Mouse (Mus musculus) liver (tissue): Measurements from ENCODE around the gene Commd9.

Source experiments
- DNase-seq: peaks from one replicate; pipeline ENCODE4 v3.0.0-alpha.2; 2020; ENCODE audit warnings: mixed read lengths

The Commd9 gene

DNA sequence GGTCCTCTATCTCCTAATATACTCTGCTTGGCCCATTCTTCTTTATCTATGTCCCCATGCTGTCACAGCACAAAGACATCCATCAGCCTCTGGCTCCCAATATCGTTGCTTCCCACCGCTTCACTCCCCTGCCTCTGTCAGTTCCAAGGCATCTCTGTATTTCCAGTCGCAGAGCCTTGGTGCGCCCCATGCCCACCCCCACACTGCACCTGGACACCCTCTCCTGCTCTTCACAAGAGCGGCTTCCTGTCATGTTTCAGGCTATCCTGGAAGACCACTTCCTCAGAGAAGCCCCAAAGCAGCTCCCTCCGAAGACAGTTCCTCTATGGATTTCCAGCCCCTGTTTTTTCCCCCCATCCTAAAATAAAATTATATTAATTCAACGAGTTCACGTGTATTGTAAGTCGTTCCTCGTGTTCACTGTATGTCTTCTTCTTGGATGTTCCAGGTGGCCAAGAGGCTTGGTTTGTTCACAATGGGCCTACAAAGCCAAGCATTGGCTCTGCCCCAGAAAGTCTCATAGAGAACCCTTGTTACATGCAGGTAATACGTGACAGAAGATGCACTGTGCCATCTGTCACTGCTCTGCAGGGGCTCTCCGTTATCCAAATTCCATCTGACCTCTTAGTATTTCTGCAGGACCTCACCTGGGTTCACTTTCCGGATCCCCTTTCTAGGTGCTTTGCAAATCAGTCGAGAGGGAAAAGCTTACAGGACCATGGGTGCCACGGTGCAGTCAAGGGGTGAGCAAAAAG is 23.5 kb downstream of the Commd9 start:
- no peak for DNase-seq

DNA sequence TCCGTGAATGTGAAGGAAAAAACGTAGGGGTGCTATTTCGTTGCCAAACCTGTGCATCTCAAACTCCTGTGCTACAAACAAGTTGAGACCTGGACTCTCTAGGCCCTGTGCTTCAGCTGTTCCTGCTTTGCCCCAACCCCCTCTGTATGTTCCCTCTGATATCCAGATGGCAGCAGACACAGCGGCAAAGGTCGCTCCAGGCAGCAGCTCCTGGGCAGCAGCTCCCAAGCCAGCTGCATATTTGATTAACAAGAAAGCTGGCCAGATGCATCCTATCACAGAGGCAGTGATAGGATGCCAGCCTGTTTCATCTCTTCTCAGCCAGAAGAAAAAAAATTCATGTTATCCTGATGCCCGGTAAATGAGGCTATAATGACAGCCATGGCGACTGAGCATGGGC is 32.5 kb downstream of the Commd9 start:
- DNase-seq, result peak; percentile 12

DNA sequence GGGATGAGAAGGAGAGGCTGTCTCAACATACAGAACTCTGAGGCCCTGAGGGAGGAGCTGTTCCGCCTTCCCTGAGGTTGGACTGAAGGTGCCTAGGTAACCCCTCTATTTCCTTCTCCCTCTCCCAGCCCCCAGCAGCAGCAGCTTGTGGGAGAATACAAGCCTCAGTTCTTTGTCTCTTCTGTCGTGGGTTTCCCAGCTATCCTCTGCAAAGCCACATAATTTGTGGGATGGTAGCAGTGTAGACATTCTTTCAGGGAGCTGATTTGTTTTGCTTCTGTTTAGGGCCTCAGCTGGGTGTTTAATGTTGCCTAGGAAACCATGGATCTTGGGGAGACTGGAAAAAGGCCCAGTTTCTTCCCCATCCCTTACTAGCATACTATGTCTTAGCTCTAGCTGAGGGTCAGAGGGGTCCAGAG is 34.1 kb downstream of the Commd9 start:
- DNase-seq, result no peak

DNA sequence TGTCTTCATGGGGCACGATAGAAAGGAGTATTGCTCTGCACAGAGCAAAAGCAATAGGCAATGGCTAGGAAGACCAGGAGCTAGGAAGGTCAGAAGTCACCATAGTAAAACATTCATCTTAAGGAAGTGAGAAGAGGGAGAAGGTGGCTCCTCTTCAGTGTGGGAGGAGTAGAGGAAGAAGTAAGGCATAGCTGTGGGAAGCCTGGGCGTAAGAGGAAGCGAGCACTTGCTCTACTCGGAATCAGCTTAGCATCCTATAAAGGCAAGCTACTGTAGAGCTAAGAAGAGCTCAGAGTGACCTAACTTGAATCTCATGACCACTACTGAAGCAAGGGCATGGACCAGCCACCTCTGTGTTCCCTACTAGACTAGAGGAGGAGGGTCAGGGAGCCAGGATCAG is 36.3 kb downstream of the Commd9 start:
- no peak for DNase-seq

DNA sequence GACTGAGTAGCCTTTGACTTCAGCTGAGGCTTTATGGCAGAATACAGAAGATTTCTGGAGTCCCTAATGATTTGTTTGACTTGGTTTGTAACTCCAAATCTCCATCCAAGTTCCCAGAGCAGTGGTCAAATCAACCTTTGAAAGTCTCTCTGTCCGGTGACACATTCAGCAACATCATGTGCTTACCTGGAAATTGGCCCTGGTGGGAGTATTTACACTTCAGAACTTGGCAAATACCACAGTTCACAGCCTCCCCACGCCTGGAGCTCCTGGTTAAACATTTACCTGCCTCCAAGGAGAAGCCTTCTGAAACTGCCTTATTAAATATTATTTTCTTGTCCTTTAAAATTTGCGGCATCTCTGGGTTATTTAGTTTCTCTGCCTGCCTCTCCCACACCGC is 37.1 kb downstream of the Commd9 start:
- DNase-seq, result peak; percentile 20

DNA sequence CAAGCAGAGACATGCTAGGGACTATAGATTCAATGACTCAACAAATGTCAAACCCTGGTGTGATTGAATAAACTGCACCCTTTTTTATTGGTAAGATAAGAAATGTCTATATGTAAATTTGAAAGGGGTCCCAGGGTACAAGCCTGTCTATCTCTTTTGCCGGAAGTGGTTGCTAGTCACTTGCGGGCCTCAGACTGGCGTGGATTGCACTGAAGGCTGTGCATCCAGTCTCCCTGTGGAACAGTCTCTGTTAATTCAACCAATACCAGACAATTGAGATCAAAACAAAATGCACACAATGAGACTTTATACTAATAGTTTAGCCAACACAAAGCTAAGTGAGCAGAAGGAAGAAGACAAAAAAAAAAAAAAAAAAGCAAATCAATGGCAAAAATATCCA is 39.1 kb downstream of the Commd9 start:
- no peak for DNase-seq

DNA sequence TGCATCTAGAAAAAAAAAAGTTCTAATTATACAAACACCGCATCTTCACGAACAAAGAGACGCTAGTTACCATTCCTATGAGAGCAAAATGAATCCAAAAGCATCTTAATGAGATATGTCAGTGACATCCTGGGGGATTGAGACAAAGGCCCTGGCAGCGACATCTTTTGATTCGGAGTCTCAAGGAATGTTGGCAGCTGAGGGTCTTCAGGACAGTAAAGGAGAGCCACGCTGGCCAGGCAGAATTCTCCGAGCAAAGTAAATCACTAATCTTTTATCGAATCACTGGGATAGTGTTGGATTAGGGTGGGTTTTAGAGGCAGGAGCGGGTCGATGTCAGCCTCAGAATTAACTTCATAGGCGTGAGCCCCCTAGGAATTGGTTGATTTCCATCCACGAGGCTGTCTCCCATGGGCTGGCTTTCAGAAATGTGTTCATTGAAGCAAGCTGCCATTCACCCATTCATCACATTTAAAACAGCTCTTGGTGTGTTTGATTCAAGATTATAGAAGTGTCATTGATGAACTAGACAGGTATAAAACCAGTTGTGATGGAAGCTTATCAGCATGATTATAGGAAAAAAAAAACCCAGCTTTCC is 39.6 kb downstream of the Commd9 start:
- no peak for DNase-seq

DNA sequence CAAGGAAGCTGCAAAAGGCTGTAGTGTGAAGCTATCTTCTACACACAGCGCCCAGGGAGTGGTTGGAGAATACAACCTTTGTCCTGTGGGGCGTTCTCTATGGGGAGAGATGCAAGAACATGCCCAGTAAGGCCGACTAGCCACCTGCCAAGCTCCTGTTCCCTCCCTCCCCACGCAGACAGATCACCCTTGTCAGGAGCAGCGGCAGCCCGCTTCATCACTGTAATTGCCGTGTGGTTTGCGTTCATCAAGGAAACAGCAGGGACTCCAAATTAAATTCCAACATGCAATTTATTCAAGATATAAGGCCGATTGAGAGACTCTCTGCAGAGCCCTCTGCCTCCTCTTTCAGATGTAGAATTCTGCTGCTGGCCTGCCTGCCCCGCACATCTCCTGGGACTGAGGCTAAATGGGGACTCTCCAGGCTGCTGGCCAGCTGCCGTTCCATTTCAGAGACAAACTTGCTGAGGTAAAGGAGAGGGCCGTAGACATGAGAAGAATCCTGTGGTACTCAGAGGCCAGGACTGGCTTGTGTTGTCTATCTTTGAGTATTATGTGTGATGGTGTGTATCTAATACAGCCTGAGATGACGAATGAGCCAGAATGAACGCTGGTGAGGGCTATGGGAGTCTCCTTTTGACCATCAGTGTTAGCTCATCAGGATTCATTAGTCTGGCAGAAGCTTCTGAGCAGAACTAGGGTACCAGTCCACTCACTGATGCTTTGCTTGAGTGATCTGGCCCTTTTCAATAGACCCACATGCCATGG is 46.3 kb downstream of the Commd9 start:
- no peak for DNase-seq

DNA sequence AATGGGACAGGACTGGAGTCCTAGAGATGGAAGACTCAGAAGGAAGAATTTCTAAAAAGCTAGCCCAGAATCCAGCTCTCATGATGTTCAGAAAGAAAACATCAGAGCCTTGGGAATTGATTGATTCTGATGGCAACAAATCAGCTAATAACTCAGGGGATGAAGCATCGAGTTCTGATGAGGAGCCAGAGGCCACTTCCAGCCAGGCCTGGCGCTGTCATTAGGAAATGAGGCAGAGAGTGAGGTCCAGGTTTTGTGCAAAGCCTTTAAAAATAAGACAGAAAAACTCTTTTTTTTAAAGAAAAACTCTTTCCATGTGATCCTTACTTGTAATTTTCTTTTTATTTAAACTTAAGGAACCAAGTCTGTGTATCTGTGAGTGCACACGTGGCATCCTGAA is 47.3 kb downstream of the Commd9 start:
- DNase-seq, result no peak

DNA sequence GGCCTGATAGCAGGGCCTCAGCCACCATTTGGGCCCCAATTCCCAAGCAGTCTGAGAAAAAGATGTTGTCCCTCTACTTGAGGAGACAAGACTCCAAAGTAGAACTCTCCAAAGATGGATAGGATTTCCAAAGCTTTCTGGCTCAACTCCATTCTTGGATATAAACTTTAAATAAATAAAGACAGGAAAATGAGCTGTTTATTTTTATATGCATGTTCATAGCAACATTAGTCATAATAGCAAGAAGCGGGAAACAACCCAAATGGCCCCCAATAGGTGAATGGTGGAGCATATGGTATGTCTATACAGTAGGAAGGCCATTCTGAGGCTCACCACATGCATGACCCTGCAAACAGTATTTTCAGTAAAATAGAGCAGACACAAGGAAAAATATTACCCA is 49.0 kb downstream of the Commd9 start:
- no peak for DNase-seq

DNA sequence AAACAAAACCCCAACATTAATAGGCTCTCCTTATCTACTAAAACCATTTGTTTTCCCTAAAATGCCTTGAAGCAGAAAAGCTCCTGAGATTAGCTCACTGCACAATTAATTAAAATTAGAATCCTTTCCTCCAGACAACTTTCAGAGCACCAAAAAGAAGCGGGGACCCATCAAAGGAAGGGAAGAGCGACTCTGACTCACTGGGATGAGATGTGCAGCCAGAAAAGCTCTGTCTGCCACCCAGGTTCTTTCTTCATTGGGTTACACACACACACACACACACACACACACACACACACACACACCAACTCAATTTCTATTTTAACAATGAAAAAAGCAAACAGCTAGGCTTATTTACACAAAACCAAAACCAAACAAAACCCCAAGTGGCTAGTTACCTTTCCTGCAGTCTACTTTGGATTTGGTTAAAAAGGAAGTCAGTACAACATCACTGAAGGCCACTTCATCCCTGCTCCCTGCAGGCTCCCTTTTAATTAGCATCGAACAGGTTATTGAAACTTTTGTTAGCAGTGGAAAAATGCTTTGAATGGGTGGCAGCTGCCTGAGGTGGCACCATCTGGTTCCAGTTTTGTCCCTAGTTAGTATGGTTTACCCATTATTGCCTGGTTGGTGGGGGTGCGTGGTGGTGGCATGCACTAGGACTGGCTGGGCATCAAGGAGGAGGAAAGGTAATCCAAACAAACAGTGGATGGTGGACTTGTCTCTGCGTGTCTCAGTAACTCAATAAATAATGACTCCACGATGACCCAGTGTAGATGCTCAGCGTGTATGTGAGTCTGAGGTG is 64.9 kb downstream of the Commd9 start:
- DNase-seq, result no peak
